Mouse (Mus musculus) megakaryocyte, embryonic 14.5 days (primary cell): ENCODE data around the gene Susd3. TPM values are rescaled to one million over a fixed set of nuclear protein-coding genes. Genes with fewer than 3 reads are reported as not detected.

ENCODE experiments used
- H3K27me3 ChIP-seq: replicated peaks from 2 replicates; pipeline ENCODE3; 2012; ENCODE audit warnings: inconsistent platforms
- H3K36me3 ChIP-seq: replicated peaks from 2 replicates; pipeline ENCODE3; 2012; ENCODE audit warnings: low read length, inconsistent platforms, mixed read lengths
- H3K4me1 ChIP-seq: 2 replicates; pipeline ENCODE4 v1.6.1; 2012; ENCODE audit warnings: inconsistent platforms
- H3K4me3 ChIP-seq: replicated peaks from 2 replicates; pipeline ENCODE3; 2012; ENCODE audit warnings: moderate library complexity, mild to moderate bottlenecking, inconsistent platforms
- H3K9me3 ChIP-seq: 2 replicates; pipeline ENCODE4 v1.6.1; 2012; ENCODE audit warnings: inconsistent platforms
- FLI1 ChIP-seq: IDR thresholded peaks from 2 replicates; pipeline ENCODE4 v1.6.1; 2012; ENCODE audit warnings: low read length, inconsistent platforms, mixed read lengths
- GATA1 ChIP-seq: IDR thresholded peaks from 3 replicates; pipeline ENCODE4 v1.6.1; 2012; ENCODE audit warnings: mixed read lengths, low read length, inconsistent platforms, borderline replicate concordance
- polyA plus RNA-seq: library from polyadenylated mRNA; stranded (reverse); fragments of >175 nt; gene quantifications from 2 replicates; pipeline ENCODE4 v1.2.3, GENCODE M21; 2012; ENCODE audit warnings: low replicate concordance; ENCODE audit not compliant: insufficient read depth

Gene Susd3
- polyA plus RNA-seq, 1 experiment = 289 TPM

DNA sequence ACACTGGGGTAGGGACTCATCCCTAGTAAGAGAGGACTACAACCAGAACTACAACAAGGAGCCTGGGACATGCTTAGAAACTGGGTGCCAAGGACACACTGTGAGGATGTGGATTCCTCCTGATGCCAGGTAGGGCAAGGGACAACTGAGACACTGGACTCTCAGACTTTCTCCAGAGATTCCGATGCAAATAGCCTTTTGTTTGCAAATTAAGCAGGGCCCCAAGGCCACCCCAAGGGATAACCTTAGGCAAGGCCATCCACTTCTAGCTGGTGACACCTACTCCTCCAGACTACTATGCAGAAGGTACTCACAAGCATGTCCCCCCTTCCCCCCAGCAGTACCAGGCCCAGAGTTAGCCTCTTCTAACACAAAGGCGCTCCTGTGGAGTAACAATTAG is 1.9 kb downstream of the Susd3 start:
- Histone ChIP-seq H3K4me3 (peak overlapping the region; percentile 99), H3K9me3 (no peaks in the 10 kb centered on the region), H3K4me1 (peaks cover 96% of the 10 kb centered on the region), H3K36me3 (peaks cover 46% of the 10 kb centered on the region), H3K27me3 (no peaks in the 10 kb centered on the region)
- no peak for TF ChIP-seq GATA1
- no peak for TF ChIP-seq FLI1

DNA sequence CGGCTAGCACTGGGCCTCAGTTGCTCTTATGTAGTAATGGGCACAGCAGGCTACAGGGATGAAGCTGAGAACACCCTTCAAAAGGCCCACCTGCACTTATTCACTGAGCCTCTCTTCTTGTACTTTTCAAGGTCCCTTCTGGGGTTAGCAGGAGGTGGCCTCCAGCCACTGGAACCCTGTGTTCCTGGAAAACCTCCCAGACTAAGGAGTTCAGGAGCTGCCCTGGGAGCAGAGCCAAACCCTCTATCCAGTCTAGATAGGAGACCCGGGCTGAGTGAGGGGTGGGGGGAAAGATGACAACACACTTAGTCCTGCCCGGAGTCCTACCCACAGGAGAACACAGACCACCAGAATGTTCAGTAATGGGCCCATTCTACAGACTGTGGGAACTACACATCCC is 2.5 kb downstream of the Susd3 start:
- no peak for TF ChIP-seq FLI1
- TF ChIP-seq GATA1 = no peak
- Histone ChIP-seq H3K4me1 (peaks cover 96% of the 10 kb centered on the region), H3K36me3 (peaks cover 52% of the 10 kb centered on the region), H3K27me3 (no peaks in the 10 kb centered on the region), H3K4me3 (peak overlapping the region; percentile 99), H3K9me3 (no peaks in the 10 kb centered on the region)

DNA sequence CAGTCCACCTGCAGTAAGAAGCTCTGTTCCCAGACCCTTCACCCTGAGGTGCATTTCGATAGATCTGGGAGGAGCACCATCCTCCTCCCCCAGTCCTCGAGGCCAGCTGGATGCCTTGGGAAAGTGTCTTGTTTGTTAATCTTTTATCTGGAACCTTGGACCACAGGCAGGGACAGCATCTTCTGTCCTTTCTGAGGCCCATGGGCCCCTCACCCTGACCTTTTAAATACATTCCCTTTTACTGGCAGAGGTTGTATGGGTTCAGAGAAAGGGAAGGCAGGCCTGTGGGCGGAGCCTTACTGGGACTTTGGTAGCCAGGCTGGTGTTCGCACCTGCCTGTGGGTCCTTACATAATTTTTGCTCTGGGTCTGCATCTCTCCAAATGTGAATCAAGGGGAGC is 3.3 kb downstream of the Susd3 start:
- H3K4me3 ChIP-seq = peak overlapping the region; percentile 99
- H3K9me3 ChIP-seq = no peaks in the 10 kb centered on the region
- no peaks in the 10 kb centered on the region for H3K27me3 ChIP-seq
- TF ChIP-seq FLI1 = no peak
- no peak for TF ChIP-seq GATA1
- H3K36me3 ChIP-seq = peaks cover 58% of the 10 kb centered on the region
- peaks cover 96% of the 10 kb centered on the region for H3K4me1 ChIP-seq

DNA sequence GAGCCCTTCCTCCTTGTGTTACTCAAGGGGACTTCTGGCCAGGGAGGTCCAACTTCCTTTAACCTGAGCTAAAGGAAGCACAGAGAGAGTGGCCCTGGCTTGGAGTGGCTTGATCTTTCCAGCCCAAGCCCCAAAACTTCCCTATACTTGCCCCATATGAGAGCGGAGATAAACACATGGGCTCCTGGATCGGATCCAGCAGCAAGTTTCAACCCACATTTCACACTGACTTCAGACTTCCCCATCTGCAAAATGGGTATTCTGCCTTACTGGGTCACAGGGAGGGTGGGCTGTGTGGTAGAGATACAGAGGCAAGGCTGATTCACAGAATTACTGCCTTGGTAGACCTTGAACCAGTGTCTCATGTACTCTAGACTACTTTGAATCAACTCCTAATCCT is 5.0 kb downstream of the Susd3 start:
- Histone ChIP-seq H3K4me3 (peak overlapping the region; percentile 99), H3K27me3 (no peaks in the 10 kb centered on the region), H3K9me3 (no peaks in the 10 kb centered on the region), H3K4me1 (peaks cover 96% of the 10 kb centered on the region), H3K36me3 (peaks cover 76% of the 10 kb centered on the region)
- TF ChIP-seq GATA1 = no peak
- no peak for TF ChIP-seq FLI1

DNA sequence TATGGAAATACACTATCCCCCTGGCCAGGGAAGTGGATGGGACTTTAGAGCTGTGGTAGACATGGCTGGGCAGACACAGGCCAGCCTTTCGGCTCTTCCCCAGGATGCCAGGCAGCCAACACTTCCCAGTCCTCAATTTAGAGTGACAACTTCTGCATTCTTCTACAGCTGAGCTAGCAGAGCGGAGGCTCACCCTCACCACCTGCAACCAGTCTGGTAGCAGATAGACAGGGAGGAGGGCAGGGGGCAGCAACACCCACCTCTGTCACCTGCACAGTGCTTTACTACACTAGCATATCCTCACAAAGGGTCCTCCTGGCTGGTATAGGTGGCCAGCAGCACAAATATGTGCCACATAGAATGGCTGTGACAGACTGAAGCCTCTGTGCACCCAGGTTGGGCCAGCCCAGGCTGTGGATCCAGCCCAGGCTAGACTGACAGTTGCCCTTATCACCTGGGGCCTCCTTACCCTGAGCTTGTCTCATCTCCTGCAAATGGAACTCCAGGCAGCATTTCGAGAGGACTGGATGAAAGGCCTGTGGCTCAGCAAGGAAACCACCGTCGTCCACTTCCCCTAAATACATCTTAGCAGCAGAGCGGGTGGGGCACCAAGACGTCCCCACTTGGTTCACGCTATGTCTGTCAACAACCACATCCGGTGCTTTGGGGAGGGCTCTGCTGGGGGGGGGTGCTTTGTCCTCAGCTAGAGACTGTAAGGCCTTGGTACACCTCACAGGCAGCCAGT is 6.0 kb downstream of the Susd3 start:
- no peaks in the 10 kb centered on the region for H3K27me3 ChIP-seq
- TF ChIP-seq GATA1 (peak; percentile 83; the same call in 1 of the 3 replicates), FLI1 (peak; percentile 80)
- H3K9me3 ChIP-seq = no peaks in the 10 kb centered on the region
- peaks cover 86% of the 10 kb centered on the region for H3K36me3 ChIP-seq
- peak overlapping the region; percentile 91 for H3K4me3 ChIP-seq
- peaks cover 98% of the 10 kb centered on the region for H3K4me1 ChIP-seq

DNA sequence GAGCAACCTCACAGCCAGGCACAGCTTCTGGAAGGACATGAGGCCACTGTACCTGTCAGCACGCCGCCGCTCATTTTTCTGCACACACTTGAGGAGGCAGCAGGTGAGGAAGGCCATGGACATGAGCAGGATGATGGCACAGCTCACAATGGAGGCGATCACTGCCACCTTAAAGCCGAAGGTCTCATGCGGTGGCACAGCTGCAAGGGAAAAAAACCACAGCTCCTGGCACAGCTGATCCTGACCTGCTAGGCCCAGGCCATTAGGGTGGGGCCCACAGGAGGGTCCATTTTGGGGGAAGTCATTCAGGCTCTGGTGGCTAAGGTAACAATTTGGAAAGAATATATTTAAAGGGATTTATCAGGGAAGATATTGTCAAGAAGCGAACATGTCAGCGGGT is 9.8 kb downstream of the Susd3 start:
- H3K36me3 ChIP-seq = peaks cover 93% of the 10 kb centered on the region

DNA sequence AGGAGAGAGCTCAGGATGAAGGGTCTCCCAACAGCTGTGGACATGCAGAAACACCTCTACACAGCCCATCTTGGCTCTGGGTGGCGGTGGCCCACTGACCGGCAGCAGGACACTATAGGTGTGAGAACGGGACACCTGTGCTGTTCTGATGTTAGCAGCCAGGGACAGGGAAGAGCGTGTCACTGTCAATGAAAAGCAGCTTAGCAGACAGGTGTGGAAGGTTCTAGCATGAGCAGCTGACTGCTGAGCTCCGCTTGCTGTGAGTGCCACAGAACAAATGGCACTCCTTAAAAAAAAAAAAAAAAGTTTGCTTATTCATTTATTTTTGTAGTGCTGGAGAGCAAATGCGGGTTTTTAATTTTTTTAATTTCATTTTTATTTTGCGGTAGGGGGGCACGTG is 10.9 kb downstream of the Susd3 start:
- no peak overlapping the region for H3K4me3 ChIP-seq
- no peaks in the 10 kb centered on the region for H3K27me3 ChIP-seq
- peaks cover 93% of the 10 kb centered on the region for H3K4me1 ChIP-seq
- TF ChIP-seq FLI1 = no peak
- TF ChIP-seq GATA1 = no peak
- 0 out of 2 replicates have a peak, but pooled peaks cover 4% of the 10 kb centered on the region for H3K9me3 ChIP-seq
- H3K36me3 ChIP-seq = peaks cover 97% of the 10 kb centered on the region

More for the DNA sequence above, 9.8 kb downstream of the Susd3 start:
- Histone ChIP-seq H3K9me3 (0 out of 2 replicates have a peak, but pooled peaks cover 4% of the 10 kb centered on the region), H3K4me1 (peaks cover 93% of the 10 kb centered on the region), H3K27me3 (no peaks in the 10 kb centered on the region), H3K4me3 (peak overlapping the region; percentile 51)
- TF ChIP-seq GATA1 (no peak), FLI1 (no peak)

DNA sequence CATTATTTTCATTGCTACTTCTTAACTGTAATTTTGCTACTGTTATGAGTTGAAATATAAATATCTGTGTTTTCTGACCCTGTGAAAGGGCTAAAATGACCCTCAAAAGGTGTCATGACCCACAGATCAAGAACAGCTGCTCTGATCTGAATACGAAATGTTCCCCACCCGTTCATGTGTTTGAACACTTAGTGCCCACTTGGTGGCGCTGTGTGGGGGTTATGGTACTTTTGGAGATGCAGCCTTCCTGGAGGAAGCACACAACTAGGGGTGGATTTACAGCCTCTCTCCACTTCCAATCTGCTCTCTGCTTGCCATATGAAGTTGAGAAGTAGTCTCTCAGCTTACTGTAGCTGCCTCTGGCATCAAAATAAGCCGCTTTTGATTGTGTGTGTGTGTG is 13.8 kb downstream of the Susd3 start:
- Histone ChIP-seq H3K4me1 (peaks cover 87% of the 10 kb centered on the region), H3K9me3 (0 out of 2 replicates have a peak, but pooled peaks cover 4% of the 10 kb centered on the region), H3K36me3 (peaks cover 100% of the 10 kb centered on the region), H3K4me3 (no peak overlapping the region), H3K27me3 (no peaks in the 10 kb centered on the region)
- no peak for TF ChIP-seq FLI1
- TF ChIP-seq GATA1 = no peak

DNA sequence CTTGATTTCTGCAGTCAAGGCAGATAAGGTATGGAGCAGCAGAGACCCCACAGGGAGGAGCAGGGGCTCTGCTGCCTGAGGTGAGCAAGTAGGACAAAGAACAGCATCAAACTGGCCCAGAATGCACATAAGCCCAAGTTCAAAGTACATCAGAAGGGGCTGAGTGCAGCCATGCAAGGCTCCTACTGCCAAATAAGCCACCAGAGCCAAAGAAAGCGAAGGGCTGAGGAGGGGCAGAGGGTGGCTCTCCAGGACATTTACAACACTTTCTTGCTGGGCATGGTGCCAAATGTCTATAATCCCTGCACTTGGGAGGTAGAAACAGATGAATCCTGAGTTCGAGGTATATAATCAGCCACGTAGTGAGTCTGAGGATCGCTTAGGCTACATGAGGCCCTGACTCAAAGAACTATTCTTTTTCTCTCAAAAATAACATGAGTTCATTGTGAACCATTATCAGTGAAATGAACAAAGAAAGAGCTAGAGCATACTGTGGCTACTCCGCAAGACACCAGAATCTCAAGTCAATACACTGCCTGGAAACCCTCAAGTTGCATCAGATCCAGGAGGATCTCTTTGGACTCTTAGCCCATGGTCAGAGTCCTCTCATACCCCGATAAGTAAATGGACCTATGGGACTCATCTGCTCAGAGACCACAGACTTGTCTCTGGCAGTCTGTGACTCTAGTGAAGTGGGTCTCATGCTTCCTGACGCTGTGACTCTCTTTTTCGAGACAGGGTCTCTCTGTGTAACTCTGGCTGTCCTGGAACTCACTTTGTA is 14.5 kb downstream of the Susd3 start:
- TF ChIP-seq GATA1 (no peak), FLI1 (no peak)
- Histone ChIP-seq H3K4me3 (no peak overlapping the region), H3K36me3 (peaks cover 100% of the 10 kb centered on the region), H3K27me3 (no peaks in the 10 kb centered on the region), H3K9me3 (0 out of 2 replicates have a peak, but pooled peaks cover 4% of the 10 kb centered on the region), H3K4me1 (peaks cover 81% of the 10 kb centered on the region)

DNA sequence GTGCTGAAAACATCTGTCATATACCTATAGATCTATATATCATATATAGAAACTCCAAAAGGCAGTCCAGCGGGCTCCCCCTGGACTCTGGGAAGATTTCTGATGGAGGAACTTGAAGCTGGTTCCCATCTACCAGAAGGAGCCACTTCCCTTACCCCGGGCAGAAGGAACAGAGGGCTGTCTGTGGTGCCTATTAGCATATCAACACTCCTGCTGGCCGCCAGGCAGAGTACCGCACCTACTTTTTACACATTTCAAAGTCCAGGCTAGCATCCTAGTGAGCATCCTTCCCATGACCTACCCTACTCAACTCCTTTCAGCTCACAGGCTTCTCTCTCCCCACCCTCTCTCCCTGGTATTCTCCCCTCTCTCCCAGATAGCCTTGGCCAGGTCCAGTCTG is 22.9 kb downstream of the Susd3 start:
- H3K4me3 ChIP-seq = no peak overlapping the region
- H3K4me1 ChIP-seq = peaks cover 35% of the 10 kb centered on the region
- peaks cover 71% of the 10 kb centered on the region for H3K36me3 ChIP-seq
- H3K9me3 ChIP-seq = peaks cover 5% of the 10 kb centered on the region; the same call in 1 of the 2 replicates
- TF ChIP-seq GATA1 (no peak), FLI1 (no peak)
- H3K27me3 ChIP-seq = peaks cover 2% of the 10 kb centered on the region
